Mouse (Mus musculus) layer of hippocampus, adult 9-10 months (tissue): ENCODE measurements at regions not wholly inside any gene's neighbourhood (a gene's known extent, or its start where the extent isn't known, plus 50 kb on each side); places are given as distances from the start of the nearest gene placed in this dataset.

Source experiments
- DNase-seq: peaks from one replicate; pipeline ENCODE4 v3.0.0; 2022; ENCODE audit warnings: low spot score

- no peak for DNase-seq
Observed at GRCm38 (mm10) chr2:131739022-131739421, 120.5 kb downstream of the Erv3 start.

DNA sequence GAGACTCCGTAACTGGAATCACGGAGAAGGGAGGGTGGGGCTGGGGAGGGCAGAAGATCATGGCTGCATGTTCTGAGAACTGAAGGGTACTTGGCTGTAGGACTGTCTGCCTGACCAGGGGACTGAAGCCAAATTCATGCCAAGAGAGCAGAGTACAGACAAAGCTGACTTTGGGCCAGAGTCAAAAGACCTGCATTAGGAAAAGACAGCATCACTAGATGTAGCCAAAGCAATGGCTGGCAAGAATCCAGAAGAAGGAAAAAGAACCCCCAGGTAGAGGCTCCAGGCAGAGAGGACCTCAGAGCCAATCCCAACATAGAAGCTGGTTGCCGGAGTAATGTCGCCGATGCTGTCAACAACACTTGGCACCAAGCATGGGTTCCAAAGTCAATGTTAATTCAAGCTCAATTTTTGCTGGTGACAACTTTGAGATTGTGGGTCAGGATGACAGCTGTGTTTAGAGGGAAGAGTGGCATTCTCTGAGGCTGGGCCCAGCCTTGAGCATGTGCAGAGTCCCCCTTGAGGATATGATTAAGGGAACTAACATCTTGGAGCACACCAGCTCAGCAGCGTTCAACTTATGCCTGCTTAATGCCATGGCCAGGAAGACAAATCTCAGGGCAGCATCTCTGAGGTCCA lies 124.7 kb downstream of the Erv3 start:
- DNase-seq = no peak

DNA sequence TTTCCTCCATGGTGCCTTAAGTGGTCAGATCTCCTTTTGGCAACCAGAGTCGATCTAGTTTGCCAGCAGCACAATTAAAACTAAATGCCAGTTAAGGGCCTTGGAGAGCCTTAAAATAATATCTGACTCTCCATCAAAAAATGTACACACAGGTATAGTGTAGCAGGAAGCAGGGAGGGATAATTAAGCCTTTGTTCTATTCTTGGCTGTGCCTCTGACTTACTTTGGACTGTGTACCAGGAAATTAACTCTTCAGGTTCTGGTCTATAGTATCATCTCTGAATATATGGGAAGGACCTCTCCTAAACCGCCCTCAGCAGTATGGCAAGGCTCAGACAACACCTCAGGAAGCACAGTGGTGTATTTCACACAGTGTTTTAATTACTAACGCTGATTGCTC lies 133.0 kb downstream of the Erv3 start:
- no peak for DNase-seq

DNA sequence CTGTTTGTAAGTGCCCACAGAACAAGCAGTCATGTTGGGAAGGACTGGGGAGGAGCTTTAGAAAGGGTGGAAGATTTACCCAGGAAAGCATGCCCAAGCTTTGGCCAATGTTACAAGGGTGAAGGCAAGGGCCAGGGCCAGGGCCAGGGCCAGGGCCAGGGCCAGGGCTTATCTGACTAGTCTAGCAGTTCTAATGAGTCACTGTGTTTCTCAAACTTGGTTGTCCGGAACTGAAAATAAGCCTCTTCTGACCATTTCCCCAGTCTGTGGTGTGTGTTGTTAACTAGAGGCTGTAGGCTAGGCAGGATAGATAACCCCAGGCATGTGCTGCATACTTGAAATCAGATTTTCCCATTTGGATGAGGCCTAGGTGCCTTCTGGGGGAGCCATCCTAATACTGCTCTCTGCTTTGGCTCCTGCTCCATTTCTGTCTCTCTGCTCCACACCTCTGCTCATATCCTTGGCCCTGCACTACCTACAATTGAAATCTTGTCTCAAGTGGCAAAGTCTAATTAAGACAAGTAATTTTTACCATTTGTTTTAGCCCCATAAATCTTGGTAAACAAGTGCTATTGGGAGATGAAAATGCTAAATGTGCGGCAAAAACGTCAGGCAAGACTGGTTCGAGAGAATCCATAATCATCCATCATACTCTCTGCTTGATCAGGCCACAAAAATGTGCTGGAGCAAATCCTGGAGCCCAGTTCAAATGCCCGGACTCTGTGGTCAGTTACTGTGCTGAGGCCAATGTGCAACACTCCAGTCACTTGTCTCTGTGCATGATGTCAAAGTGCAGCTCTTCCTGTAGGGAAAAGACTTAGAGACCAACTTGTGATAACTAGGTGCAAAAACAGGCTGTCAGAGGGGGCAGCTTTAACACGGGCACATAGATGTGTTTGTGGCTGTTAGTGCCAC lies 137.7 kb downstream of the Erv3 start:
- DNase-seq = no peak

DNA sequence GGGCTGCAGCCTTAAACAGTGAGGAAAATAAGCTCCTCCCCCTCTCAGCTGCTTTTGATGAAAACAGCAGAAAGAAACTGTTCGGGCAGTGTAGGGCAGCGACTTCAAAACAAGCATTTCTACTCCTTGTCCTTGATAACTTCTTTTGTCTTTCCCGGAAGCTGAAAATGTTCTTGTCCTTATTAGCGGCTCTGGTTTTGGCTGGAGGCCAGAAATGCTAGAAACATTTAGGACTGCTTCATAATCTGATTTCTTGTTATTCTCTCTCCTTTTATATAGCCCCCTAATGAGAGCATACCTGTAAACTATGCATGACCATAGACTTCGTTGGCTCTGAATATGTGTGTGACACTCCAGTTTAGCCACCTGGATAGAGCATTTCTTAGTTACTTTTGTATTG lies 142.0 kb downstream of the Erv3 start:
- no peak for DNase-seq

GRCm38 (mm10) chr2:131716841-131717240 lies 142.7 kb downstream of the Erv3 start:
- no peak for DNase-seq

- no peak for DNase-seq
Observed at GRCm38 (mm10) chr2:131715381-131715780, 144.2 kb downstream of the Erv3 start.

DNA sequence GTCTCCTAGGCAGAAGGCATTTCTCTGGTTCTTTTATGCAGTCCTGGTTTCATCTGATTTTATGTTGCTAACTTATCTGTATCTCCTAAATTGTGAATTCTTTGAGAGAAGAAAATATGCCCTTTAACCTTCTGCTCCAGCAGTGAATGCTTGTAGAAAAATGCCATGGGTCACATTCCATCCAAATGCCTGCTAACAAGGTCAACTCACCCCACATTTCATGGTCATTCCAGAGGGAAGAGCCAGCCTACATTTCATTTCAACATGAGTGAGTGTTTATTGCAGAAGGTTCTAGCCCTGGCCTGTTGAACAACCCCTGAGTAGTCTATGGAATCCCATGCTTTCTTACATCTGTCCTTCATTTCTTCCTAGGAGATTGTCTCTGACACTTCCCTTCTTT lies 147.7 kb downstream of the Erv3 start:
- DNase-seq = no peak

GRCm38 (mm10) chr2:131706565-131706964 lies 144.5 kb upstream of the Adra1d start:
- DNase-seq = no peak

DNA sequence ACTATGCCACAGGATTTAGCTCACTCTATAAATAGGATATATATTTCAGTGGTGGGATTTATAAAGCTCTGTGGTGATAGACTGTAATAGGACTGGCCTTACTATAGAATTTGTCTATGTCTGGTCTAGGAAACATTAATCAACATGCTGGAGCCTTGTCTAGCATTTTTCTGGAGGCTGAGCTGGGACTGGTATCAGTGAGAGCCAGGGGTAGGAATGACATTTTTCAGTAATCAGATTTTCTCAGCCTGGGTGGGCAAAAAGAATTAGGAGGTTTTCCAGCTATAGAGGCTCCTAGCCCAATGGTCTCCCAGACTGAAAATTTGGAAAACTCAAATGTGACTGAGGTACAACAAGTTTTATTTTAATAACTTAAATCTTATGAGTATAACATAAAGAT lies 142.3 kb upstream of the Adra1d start:
- no peak for DNase-seq

DNA sequence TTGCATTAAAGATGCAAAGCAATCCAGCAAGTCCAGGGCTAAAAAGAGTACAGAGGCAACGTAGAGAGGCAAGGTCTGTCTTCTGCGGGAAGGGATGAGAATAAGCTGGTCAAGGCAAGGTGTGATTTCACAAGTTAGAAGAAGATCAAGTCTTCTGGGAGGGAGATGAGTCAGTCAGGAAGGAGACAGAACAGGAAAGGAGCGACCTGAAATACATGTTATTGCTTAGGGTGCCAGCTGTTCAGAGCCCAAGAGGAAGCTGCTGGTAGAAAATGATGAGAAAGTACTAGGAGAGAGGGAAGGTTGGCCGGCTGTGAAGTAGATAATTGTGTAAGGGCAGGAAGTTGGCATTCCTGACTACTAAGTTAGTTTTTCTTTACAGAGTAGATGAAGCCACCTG lies 140.1 kb upstream of the Adra1d start:
- DNase-seq = no peak

DNA sequence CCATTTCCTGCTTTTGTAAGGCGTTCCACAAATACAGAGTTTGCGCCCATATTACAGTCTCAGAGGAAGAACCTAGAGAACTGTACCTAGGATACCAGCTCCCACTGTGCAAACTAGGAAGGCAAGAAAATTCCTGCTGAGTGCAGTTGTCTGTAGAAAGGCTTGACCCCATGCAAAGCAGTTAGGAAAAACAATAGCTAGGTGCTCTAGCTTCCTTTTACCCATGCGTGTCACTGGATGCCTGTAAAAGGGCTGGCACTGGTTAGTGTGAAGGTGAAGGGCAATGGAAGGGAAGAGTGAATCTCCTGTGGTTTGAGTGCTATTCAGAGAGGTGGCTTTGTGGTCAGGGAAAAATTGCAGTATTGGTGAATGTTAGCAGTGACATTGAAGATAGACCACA lies 137.7 kb upstream of the Adra1d start:
- DNase-seq = no peak

- DNase-seq = no peak
Observed at GRCm38 (mm10) chr2:131698008-131698965, 136.2 kb upstream of the Adra1d start.

DNA sequence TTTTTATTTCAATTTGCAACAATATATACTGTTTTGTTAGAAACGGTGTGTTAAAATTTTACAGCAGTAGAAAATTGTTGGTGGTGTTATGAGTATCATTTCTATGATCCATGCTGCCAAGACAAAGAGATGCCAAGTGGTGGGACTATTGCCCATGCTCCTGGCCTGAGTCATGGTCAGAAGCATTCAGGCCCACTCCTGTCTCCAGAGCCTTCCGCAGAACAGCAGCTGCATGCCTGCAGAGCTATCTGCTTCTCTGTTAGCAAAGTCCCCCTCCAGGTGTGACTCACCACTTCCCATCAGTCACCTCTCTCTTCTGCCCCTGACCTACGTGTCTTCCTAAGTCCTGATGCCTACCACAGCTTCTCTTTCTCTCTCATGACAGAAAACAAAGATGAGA lies 134.2 kb upstream of the Adra1d start:
- no peak for DNase-seq

DNA sequence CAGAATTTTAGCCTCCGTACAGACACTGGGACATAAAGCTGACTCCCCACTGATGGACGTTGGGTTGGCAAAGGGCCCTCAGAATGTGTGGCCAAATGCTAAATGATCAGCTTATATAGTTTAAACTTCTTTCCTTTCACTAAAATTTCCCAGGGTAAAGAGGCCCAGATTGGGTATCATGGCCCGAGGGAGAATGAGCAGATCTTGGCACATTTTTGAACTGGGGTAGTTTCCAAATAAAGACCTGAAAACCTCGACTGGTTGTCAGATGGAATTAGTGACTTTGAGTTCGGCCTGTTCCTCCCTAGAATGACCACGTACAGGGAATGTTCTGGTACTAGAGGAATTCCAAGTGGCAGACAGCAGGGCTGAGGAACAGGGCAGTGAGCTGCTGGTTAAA lies 127.9 kb upstream of the Adra1d start:
- no peak for DNase-seq

DNA sequence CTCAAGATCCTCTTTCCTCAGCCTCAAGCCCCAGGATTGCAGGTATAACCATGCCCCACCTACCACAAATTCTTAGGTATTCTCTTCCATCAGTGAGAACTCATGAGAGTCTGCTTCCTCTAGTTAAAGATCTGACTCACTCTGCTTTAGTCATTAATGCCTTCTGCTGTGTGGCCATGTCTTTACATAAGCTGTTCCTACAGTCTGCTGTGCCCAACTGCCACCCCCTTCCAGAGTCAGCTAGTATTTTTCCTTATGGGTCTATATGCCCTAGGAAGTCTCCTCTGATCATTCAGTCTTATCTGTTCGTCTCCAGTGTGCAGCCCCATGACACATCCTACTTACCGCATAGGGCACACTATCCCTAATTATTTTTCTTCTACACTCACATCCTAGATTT lies 126.2 kb upstream of the Adra1d start:
- no peak for DNase-seq

- no peak for DNase-seq
Observed at GRCm38 (mm10) chr2:131687449-131687848, 125.4 kb upstream of the Adra1d start.

DNA sequence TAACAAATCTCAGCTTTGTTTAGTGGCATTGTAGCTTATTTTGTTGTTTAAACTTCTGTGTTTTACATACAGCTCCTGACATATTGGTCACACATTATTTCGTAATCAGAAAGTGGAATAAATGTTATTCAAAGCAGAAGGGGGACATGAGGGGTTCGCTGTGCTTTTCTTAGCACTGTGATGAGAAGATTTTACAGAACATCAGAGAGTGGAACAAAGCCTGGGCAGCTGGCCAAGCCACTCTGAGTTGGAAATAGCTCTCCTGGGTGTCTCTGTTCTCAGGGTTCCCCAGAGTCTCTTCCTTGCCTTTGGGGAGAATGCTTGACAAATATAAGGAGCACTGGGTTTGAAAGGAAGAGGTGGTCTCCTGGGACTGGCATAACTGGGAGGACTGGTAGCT lies 124.7 kb upstream of the Adra1d start:
- DNase-seq = no peak

DNA sequence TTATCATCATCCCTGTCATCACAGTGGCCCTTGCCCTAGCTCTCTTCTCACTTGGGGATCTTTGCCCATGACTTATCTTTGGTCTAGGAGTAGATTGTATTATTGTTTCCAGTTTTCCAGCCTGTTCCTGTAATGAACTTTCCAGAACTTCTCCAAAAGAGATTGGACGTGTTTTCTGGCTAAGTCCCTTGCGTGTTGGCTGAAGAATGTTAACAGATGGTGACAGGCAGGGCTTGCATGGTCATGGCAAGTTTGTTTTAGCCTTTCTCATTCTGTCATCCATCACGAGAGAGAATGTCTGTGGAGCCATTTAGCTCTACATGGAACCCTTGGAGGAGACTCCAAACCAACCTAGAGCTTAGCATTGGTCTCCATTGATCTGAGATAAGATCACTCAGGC lies 123.2 kb upstream of the Adra1d start:
- no peak for DNase-seq

DNA sequence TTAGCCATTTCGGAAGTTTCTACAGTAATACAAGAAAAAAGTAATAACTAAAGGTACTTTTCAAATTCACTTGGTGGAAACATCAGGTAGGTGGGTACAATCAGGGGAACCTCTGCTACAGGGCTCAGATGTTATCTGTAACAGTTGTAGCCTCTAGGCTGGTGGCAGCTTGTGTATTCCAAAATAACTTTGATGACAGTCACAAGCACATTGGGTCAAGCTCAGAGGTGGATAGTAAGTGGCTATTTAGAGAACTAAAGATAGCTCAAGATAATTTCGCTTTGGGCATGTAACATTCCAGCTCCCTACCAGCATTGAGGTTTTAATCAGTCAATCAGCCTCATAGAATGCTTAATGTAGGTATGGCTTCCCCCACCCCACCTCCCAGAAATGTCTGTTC lies 121.7 kb upstream of the Adra1d start:
- DNase-seq = no peak

- no peak for DNase-seq
Observed at GRCm38 (mm10) chr2:131678484-131678883, 116.4 kb upstream of the Adra1d start.

- DNase-seq = no peak
Observed at GRCm38 (mm10) chr2:131676736-131677135, 114.7 kb upstream of the Adra1d start.

DNA sequence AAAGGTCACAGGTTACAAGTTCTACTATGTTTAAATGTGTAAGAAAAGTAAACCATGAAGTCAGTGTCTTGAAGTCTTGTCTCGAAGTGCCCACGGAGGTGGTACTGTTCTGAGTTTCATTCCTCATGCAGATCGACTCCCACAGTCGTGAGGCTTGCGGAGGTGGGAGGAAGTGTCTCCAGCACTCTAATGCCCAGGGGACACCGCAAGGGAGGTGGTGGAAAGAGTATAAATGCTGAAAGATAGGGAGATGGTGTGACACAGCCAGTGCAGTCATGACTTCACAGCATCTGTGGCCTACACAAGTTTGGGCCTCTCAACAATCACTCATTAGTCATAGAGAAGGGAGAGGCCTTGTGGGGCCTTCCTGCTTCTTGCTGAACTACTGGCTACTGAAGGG lies 112.8 kb upstream of the Adra1d start:
- no peak for DNase-seq
